7 mouse cellular contexts compared by ENCODE assay signal in genomic region chr4:126967864-126968821, GRCm38 (mm10). TPM values are rescaled to one million over a fixed set of nuclear protein-coding genes. Genes with fewer than 3 reads are reported as not detected.
DNase-seq lines count a peak whose midpoint lies in the region; ATAC-seq lines count a peak whose summit lies in the region.

Zmym4 (minus strand) TSS chr4:126968135.

- H3K4me3 ChIP-seq in embryonic facial prominence, embryonic 10.5 days = peak within 1 kb of the TSS; percentile 97
- H3K4me3 ChIP-seq in limb, embryonic 11.5 days (ENCODE audit: low read depth, low read length) = peak within 1 kb of the TSS; percentile 78
- peak within 1 kb of the TSS; percentile 91 for H3K4me3 ChIP-seq in midbrain, embryonic 14.5 days (replicated peaks; ENCODE audit: low read depth, low read length)

- peaks cover 10% of the 10 kb centered on the region for H3K36me3 ChIP-seq in embryonic facial prominence, embryonic 10.5 days (replicated peaks)
- no peaks in the 10 kb centered on the region for H3K36me3 ChIP-seq in limb, embryonic 11.5 days (ENCODE audit: control insufficient read depth, insufficient read depth, low read length)
- no peaks in the 10 kb centered on the region for H3K36me3 ChIP-seq in midbrain, embryonic 14.5 days (ENCODE audit: control insufficient read depth, insufficient read depth, low read length)

- H3K9me3 ChIP-seq in embryonic facial prominence, embryonic 10.5 days = no peaks in the 10 kb centered on the region
- H3K9me3 ChIP-seq in limb, embryonic 11.5 days (ENCODE audit: control insufficient read depth, low read length) = no peaks in the 10 kb centered on the region
- no peaks in the 10 kb centered on the region for H3K9me3 ChIP-seq in midbrain, embryonic 14.5 days (ENCODE audit: control insufficient read depth, low read length)

- H3K4me1 ChIP-seq in embryonic facial prominence, embryonic 10.5 days = peaks cover 11% of the 10 kb centered on the region
- H3K4me1 ChIP-seq in limb, embryonic 11.5 days (ENCODE audit: control insufficient read depth, insufficient read depth, low read length) = no peaks in the 10 kb centered on the region
- H3K4me1 ChIP-seq in midbrain, embryonic 14.5 days (ENCODE audit: control insufficient read depth, insufficient read depth, low read length) = peaks cover 10% of the 10 kb centered on the region

- ATAC-seq in limb, embryonic 11.5 days (ENCODE audit: insufficient number of reproducible peaks, low FRiP score, low TSS enrichment, low read depth) = peak; percentile 95
- peak; percentile 99 for ATAC-seq in midbrain, embryonic 14.5 days (ENCODE audit: low FRiP score, low TSS enrichment)

- H3K27ac ChIP-seq in embryonic facial prominence, embryonic 10.5 days (replicated peaks) = peak within 1 kb of the TSS; percentile 100
- peak within 1 kb of the TSS; percentile 89 for H3K27ac ChIP-seq in limb, embryonic 11.5 days (replicated peaks; ENCODE audit: low read depth, low read length)
- peak within 1 kb of the TSS; percentile 98 for H3K27ac ChIP-seq in midbrain, embryonic 14.5 days (replicated peaks; ENCODE audit: low read depth, low read length)

- peak within 1 kb of the TSS; percentile 91 for H3K9ac ChIP-seq in limb, embryonic 11.5 days (ENCODE audit: low read length)
- peak within 1 kb of the TSS; percentile 95 for H3K9ac ChIP-seq in midbrain, embryonic 14.5 days (replicated peaks; ENCODE audit: low read length)

- WGBS in embryonic facial prominence, embryonic 10.5 days = 5% methylated on average over 54 of the region's 54 CpGs
- WGBS in limb, embryonic 11.5 days = 8% methylated on average over 43 of the region's 54 CpGs
- WGBS in midbrain, embryonic 14.5 days = 5% methylated on average over 53 of the region's 54 CpGs

- H3K4me2 ChIP-seq in limb, embryonic 11.5 days (ENCODE audit: low read depth, severe bottlenecking) = peak within 1 kb of the TSS; percentile 71
- peak within 1 kb of the TSS; percentile 78 for H3K4me2 ChIP-seq in midbrain, embryonic 14.5 days (ENCODE audit: low read length)

- peak; percentile 93 for DNase-seq in adrenal gland, postnatal 10 days
- DNase-seq in embryonic facial prominence, embryonic 10.5 days (ENCODE audit: low spot score) = peak; percentile 97
- DNase-seq in heart, adult 11 months = peak; percentile 100
- peak; percentile 91 for DNase-seq in kidney, adult 18-20 months
- peak; percentile 93 for DNase-seq in limb, embryonic 11.5 days (ENCODE audit: low spot score)
- peak; percentile 98 for DNase-seq in midbrain, embryonic 14.5 days
- peak; percentile 83 to 87 for DNase-seq in spleen, adult 18-20 months

- H3K27me3 ChIP-seq in embryonic facial prominence, embryonic 10.5 days (replicated peaks; ENCODE audit: low read depth, poor library complexity, severe bottlenecking) = no peaks in the 10 kb centered on the region
- no peaks in the 10 kb centered on the region for H3K27me3 ChIP-seq in limb, embryonic 11.5 days (ENCODE audit: control insufficient read depth, insufficient read depth, low read length)
- H3K27me3 ChIP-seq in midbrain, embryonic 14.5 days (ENCODE audit: control insufficient read depth, insufficient read depth, low read length) = no peaks in the 10 kb centered on the region

RNA-seq across cellular contexts. Expression of gene Zmym4, which starts in this region (rescaled TPM):
- total RNA-seq in adrenal gland, postnatal 10 days (2021) = 10 to 100 TPM; 33.1 to 47.3 TPM
- 28.0 and 29.0 TPM in 2 replicates for polyA plus RNA-seq in embryonic facial prominence, embryonic 10.5 days (2016; fragmentation: Nextera tagmentation; extraction: Ambion mirVana)
- 21.7 and 31.2 TPM in 2 replicates for polyA plus RNA-seq in limb, embryonic 11.5 days (2014; fragmentation: Nextera tagmentation; extraction: Ambion mirVana)
- 33.7 and 37.7 TPM in 2 replicates for polyA plus RNA-seq in midbrain, embryonic 14.5 days (2014; fragmentation: Nextera tagmentation; extraction: Ambion mirVana)

Comparison
In these comparisons a context has a peak if more than half of its experiments do, and no peak if none do; other contexts are left out.
1. Peak in every context shown above with its lines: DNase-seq, ATAC-seq, H3K4me3 ChIP-seq and H3K27ac ChIP-seq.